Mouse (Mus musculus) ES-E14 (cell line): Measurements from ENCODE around the gene Actn3. TPM values are rescaled to one million over a fixed set of nuclear protein-coding genes. Genes with fewer than 3 reads are reported as not detected.

Experiments
- DNase-seq: peaks from one replicate; pipeline ENCODE4 v3.0.0-alpha.2; 2013; ENCODE audit warnings: low read depth, low spot score
- H3K27ac ChIP-seq: 2 replicates; pipeline ENCODE4 v1.5.1; 2012; ENCODE audit warnings: low read depth, mild to moderate bottlenecking, low read length, moderate library complexity, mixed read lengths; ENCODE audit not compliant: poor library complexity, insufficient read depth, severe bottlenecking
- H3K36me3 ChIP-seq: 2 replicates; pipeline ENCODE4 v1.6.1; 2012; ENCODE audit warnings: mild to moderate bottlenecking, low read length, moderate library complexity, mixed read lengths; ENCODE audit not compliant: control insufficient read depth, poor library complexity, insufficient read depth, severe bottlenecking
- H3K4me1 ChIP-seq, 2 experiments: fragments of 150-350 bp in 1 of 2; sonication (generic) in 1 of 2; 2 replicates each; pipeline ENCODE4 v1.6.1; 2012; ENCODE audit warnings: low read length in 2 of 2, mild to moderate bottlenecking in 1 of 2, mixed read lengths in 1 of 2; ENCODE audit not compliant: control insufficient read depth in 2 of 2, insufficient read depth in 2 of 2, poor library complexity in 1 of 2
- H3K4me3 ChIP-seq, 2 experiments: fragments of 150-350 bp in 1 of 2; sonication (generic) in 1 of 2; 2 replicates each; pipeline ENCODE4 v1.5.1; 2012; ENCODE audit warnings: low read length in 2 of 2, low read depth in 1 of 2, mild to moderate bottlenecking in 1 of 2, mixed read lengths in 1 of 2; ENCODE audit not compliant: insufficient read depth in 1 of 2, poor library complexity in 1 of 2, severe bottlenecking in 1 of 2
- H3K9ac ChIP-seq: 2 replicates; pipeline ENCODE4 v1.6.1; 2012; ENCODE audit warnings: low read depth, mild to moderate bottlenecking, low read length, mixed read lengths; ENCODE audit not compliant: poor library complexity, insufficient read depth, severe bottlenecking
- H3K9me3 ChIP-seq: fragments of 150-350 bp; sonication (generic); 2 replicates; pipeline ENCODE4 v1.6.1; 2012; ENCODE audit warnings: low read depth, mild to moderate bottlenecking, low read length; ENCODE audit not compliant: control insufficient read depth, insufficient read depth
- CHD2 ChIP-seq: IDR thresholded peaks from 2 replicates; pipeline ENCODE4 v1.6.1; 2014; ENCODE audit warnings: mild to moderate bottlenecking, low read depth, low read length, inconsistent platforms
- HCFC1 ChIP-seq: IDR thresholded peaks from 2 replicates; pipeline ENCODE4 v1.6.1; 2012; ENCODE audit warnings: low read length, inconsistent platforms, borderline replicate concordance; ENCODE audit not compliant: insufficient read depth
- MAFK ChIP-seq: IDR thresholded peaks from 2 replicates; pipeline ENCODE4 v1.6.1; 2014; ENCODE audit warnings: mild to moderate bottlenecking, low read depth, low read length, inconsistent platforms; ENCODE audit not compliant: insufficient read depth
- ZC3H11A ChIP-seq: IDR thresholded peaks from 2 replicates; pipeline ENCODE4 v1.6.1; 2012; ENCODE audit warnings: low read depth, mild to moderate bottlenecking, inconsistent platforms, low read length, borderline replicate concordance
- ZNF384 ChIP-seq: IDR thresholded peaks from 2 replicates; pipeline ENCODE4 v1.6.1; 2012; ENCODE audit warnings: low read depth, low read length, inconsistent platforms
- in situ Hi-C, 2 experiments: fragments of 600-800 bp; cut with MboI; formaldehyde crosslinking; loops; one replicate each; pipeline ENCODE4 v1.15.1; 2025; ENCODE audit warnings: low sequenced_read_pairs in 2 of 2, inconsistent platforms in 1 of 2; ENCODE audit not compliant: unreplicated experiment in 2 of 2
- total RNA-seq: library from RNA; depleted of rRNA; stranded (reverse); fragments of 300-350 nt; gene quantifications from 2 replicates; pipeline ENCODE4 v1.2.3, GENCODE M21; 2012

Gene Actn3
- total RNA-seq, 1 experiment, result 48.4 TPM

DNA sequence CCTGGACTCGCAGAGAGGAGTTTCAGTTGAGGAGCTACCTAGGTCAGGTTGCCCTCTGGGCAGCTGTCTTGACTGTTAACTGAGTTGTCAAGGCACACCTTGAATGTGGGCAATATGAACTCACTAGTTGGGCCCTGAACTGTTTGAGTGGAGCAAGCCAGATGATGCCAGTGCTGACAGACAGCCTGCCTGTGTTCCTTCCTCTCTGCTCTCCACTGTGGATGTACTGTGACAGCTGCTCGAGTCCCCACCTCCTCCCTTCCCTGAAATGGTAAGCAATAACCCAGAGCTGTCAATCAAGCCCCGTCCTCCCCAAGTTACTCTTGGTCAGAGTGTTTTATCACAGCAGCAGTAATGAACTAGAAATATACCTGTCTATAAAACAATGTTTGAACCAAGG lies 22.2 kb upstream of the Actn3 start:
- in situ Hi-C loops, result loop anchor here in 1 of 2 experiments (10.0 kb wide), 1 partner anchor 145 kb away; the partner anchor contains the start of gene Rbm4b
- Histone ChIP-seq H3K36me3 (no peaks in the 10 kb centered on the region), H3K27ac (no peak overlapping the region), H3K9me3 (no peaks in the 10 kb centered on the region), H3K4me3 (no peak overlapping the region), H3K9ac (no peak overlapping the region), H3K4me1 (peaks cover 9 to 17% of the 10 kb centered on the region in 2 experiments; a peak in 3 of 4 replicates)
- TF ChIP-seq CHD2, result no peak
- TF ChIP-seq ZC3H11A, result no peak
- TF ChIP-seq MAFK, result no peak
- TF ChIP-seq HCFC1, result no peak
- TF ChIP-seq ZNF384, result no peak
- no peak for DNase-seq

DNA sequence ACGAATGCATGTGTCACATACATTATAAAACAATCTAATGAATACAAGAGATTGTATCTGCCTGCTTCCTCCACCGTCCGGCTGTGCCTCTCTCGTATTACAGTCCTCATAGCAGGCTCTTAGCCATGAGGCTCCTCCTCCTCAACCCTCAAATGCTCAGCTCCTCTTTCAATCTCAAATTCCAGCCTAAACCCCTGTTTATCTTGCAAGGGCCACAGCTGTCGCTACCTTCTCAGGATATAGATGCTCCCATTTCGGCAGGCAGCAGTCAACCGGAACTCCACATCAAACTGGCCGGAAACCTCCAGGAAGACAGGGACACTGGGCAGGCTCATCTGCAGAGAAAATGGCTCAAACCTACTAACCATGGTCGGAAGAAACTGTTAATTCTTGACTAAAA lies 21.3 kb upstream of the Actn3 start:
- in situ Hi-C loops, result no loop called here
- Histone ChIP-seq H3K27ac (no peak overlapping the region), H3K4me1 (peaks cover 10 to 18% of the 10 kb centered on the region in 2 experiments; a peak in 3 of 4 replicates), H3K4me3 (no peak overlapping the region), H3K9ac (no peak overlapping the region), H3K9me3 (no peaks in the 10 kb centered on the region), H3K36me3 (no peaks in the 10 kb centered on the region)
- no peak for TF ChIP-seq HCFC1
- DNase-seq, result no peak

DNA sequence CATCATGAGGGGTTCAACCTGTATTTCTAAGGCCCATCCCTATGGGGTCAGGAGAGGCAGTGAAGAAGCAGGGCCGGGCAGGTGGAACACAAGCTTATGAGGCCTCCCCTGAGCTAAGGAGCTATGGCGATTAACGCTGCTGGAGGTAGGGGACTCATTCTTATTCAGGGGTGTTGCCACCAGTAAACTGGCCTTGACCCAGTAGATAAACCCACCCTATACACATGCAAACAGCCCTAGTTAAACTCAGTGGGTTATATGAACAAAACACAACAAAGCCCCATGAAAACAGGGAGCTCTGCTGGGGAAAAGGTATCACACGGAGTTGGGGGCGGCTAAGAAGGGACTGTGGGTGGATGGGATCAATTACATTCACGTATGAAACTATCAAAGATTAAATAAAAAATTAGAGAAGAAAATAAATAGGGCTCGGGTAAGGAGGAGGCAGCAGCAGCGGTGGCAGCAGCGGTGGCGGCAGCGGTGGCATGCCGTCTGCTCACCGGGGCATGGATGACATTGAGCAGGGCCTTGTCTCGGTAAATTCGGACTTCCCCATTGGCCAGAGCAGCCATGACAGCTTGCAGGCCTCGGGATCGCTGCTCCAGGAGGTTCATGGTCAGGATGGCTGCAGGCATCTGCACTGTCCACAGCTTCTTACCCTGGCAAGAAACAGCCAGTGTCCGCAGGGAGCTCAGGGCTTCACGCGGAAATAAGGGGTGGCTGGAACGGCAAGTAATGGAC lies 19.2 kb upstream of the Actn3 start:
- no peaks in the 10 kb centered on the region for H3K9me3 ChIP-seq
- peak overlapping the region; percentile 35 to 43; a peak in 3 of 4 replicates for H3K4me3 ChIP-seq
- H3K4me1 ChIP-seq, result peaks cover 10 to 18% of the 10 kb centered on the region in 2 experiments; a peak in 3 of 4 replicates
- peak overlapping the region; percentile 42 for H3K9ac ChIP-seq
- DNase-seq, result peak; percentile 69
- no peak for TF ChIP-seq ZNF384
- no peak for TF ChIP-seq HCFC1
- no peak for TF ChIP-seq CHD2
- no peak for TF ChIP-seq MAFK
- TF ChIP-seq ZC3H11A, result no peak
- in situ Hi-C loops, result no loop called here
- peak overlapping the region; percentile 51; the same call in 1 of the 2 replicates for H3K27ac ChIP-seq
- H3K36me3 ChIP-seq, result no peaks in the 10 kb centered on the region

DNA sequence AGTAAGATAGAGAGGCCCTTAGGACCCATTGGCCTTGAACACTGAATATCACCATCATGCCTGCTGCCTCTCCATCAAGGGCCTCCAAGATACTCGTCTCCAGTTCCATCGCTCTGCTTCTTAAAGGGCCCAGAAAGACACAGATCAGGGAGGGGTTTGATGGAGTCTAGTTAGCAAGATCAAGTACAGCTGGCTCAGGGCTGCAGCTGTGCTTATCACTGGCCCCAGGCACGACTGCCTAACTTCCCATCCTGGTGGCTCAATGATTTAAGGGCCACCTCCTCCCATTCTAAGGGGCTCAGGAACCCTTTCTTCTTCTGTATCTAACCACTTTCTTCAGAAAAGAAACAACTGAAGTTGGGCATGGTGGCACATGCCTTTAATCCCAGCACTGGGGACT lies 14.1 kb upstream of the Actn3 start:
- no peak for TF ChIP-seq MAFK
- H3K4me3 ChIP-seq, result no peak overlapping the region
- DNase-seq, result no peak
- peaks cover 3 to 10% of the 10 kb centered on the region in 2 experiments; a peak in 2 of 4 replicates for H3K4me1 ChIP-seq
- no peak overlapping the region for H3K9ac ChIP-seq
- in situ Hi-C loops, result no loop called here
- no peaks in the 10 kb centered on the region for H3K9me3 ChIP-seq
- peaks cover 3% of the 10 kb centered on the region; the same call in 1 of the 2 replicates for H3K36me3 ChIP-seq
- no peak overlapping the region for H3K27ac ChIP-seq

DNA sequence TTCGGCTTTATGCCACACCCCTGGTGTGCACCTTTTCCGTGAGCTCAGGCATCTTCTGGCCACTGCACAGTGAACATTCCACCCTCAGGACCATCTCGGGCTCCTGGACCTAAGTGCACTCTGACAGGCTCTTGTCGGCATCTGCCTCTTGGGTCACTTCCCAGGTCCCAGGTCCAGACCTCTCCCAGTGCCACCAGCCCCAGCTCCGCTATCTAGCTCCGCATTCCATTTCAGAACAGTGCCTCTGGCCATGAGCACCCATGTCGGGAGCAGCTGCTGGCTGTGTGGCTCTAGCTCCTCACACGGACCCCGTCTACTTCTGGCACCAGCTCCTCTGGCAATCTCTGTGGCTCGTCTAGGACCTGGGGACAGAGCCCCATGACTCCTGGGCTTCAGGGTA lies 12.1 kb upstream of the Actn3 start:
- no peak overlapping the region for H3K9ac ChIP-seq
- no peak overlapping the region for H3K4me3 ChIP-seq
- no peak overlapping the region for H3K27ac ChIP-seq
- H3K36me3 ChIP-seq, result peaks cover 3% of the 10 kb centered on the region; the same call in 1 of the 2 replicates
- in situ Hi-C loops, result no loop called here
- TF ChIP-seq CHD2 (no peak), ZC3H11A (no peak), ZNF384 (no peak), MAFK (no peak), HCFC1 (no peak)
- H3K4me1 ChIP-seq, result 0 out of 4 replicates have a peak, but pooled peaks cover 0 to under 1% of the 10 kb centered on the region in 2 experiments
- H3K9me3 ChIP-seq, result no peaks in the 10 kb centered on the region
- DNase-seq, result no peak
